8 mouse cellular contexts compared by ENCODE assay signal in genomic region chr17:35870884-35871696, GRCm38 (mm10). TPM values are rescaled to one million over a fixed set of nuclear protein-coding genes. Genes with fewer than 3 reads are reported as not detected.
A peak's percentile ranks its signal among the peaks of the same experiment; 100 is the strongest.
DNase-seq lines count a peak whose midpoint lies in the region; ATAC-seq lines count a peak whose summit lies in the region.

No protein-coding gene starts in this region.

- H3K9me3 ChIP-seq in forebrain, embryonic 12.5 days, result peaks cover 5% of the 10 kb centered on the region; the same call in 1 of the 2 replicates
- H3K9me3 ChIP-seq in midbrain, embryonic 14.5 days (ENCODE audit: control insufficient read depth, low read length), result no peaks in the 10 kb centered on the region

- H3K4me2 ChIP-seq in forebrain, embryonic 12.5 days, result peak overlapping the region; percentile 77
- H3K4me2 ChIP-seq in midbrain, embryonic 14.5 days (ENCODE audit: low read length), result peak overlapping the region; percentile 91

- H3K4me3 ChIP-seq in forebrain, embryonic 12.5 days (replicated peaks), result peak overlapping the region; percentile 73
- peak overlapping the region; percentile 79 for H3K4me3 ChIP-seq in midbrain, embryonic 14.5 days (replicated peaks; ENCODE audit: low read depth, low read length)

- peaks cover 51% of the 10 kb centered on the region for H3K36me3 ChIP-seq in forebrain, embryonic 12.5 days (replicated peaks)
- peaks cover 33% of the 10 kb centered on the region for H3K36me3 ChIP-seq in midbrain, embryonic 14.5 days (ENCODE audit: control insufficient read depth, insufficient read depth, low read length)

- peaks cover 62% of the 10 kb centered on the region for H3K4me1 ChIP-seq in forebrain, embryonic 12.5 days
- peaks cover 44% of the 10 kb centered on the region for H3K4me1 ChIP-seq in midbrain, embryonic 14.5 days (ENCODE audit: control insufficient read depth, insufficient read depth, low read length)

- 88% methylated on average over 8 of the region's 8 CpGs for WGBS in forebrain, embryonic 12.5 days
- 94% methylated on average over 8 of the region's 8 CpGs for WGBS in midbrain, embryonic 14.5 days

- H3K27me3 ChIP-seq in forebrain, embryonic 12.5 days, result no peaks in the 10 kb centered on the region
- no peaks in the 10 kb centered on the region for H3K27me3 ChIP-seq in midbrain, embryonic 14.5 days (ENCODE audit: control insufficient read depth, insufficient read depth, low read length)

- DNase-seq in cerebellum, postnatal 10 days, result peak; percentile 55 to 72
- DNase-seq in cerebellum, adult 11 months, result no peak
- peak; percentile 60 to 79 for DNase-seq in CD8-positive naive resting alpha-beta T cell, adult 2 months (ENCODE audit: low read depth in 2 of 2, low spot score in 2 of 2)
- DNase-seq in kidney, postnatal 4 days, result peak; percentile 62 to 70
- DNase-seq in midbrain, embryonic 14.5 days, result no peak
- no peak for DNase-seq in ovary, postnatal 36 days (ENCODE audit: low spot score)
- no peak for DNase-seq in cerebellum, postnatal 36 days

- no peak for ATAC-seq in forebrain, embryonic 12.5 days (ENCODE audit: low FRiP score)
- ATAC-seq in midbrain, embryonic 14.5 days (ENCODE audit: low FRiP score, low TSS enrichment), result no peak

- H3K9ac ChIP-seq in forebrain, embryonic 12.5 days, result no peak overlapping the region
- H3K9ac ChIP-seq in midbrain, embryonic 14.5 days (replicated peaks; ENCODE audit: low read length), result peak overlapping the region; percentile 93

- 0 out of 2 replicates have a peak overlapping the region, but pooled peaks have one; percentile 5 for H3K27ac ChIP-seq in forebrain, embryonic 12.5 days
- no peak overlapping the region for H3K27ac ChIP-seq in midbrain, embryonic 14.5 days (replicated peaks; ENCODE audit: low read depth, low read length)

RNA-seq across cellular contexts. Expression of gene Ppp1r18, which starts 5.7 kb away (rescaled TPM):
- polyA plus RNA-seq in forebrain, embryonic 12.5 days (2016; fragmentation: Nextera tagmentation; extraction: Ambion mirVana), result 23.7 and 24.3 TPM in 2 replicates
- polyA plus RNA-seq in midbrain, embryonic 14.5 days (2014; fragmentation: Nextera tagmentation; extraction: Ambion mirVana), result 17.4 and 21.0 TPM in 2 replicates

RNA-seq across cellular contexts. Expression of gene Dhx16, which starts 8.5 kb away (rescaled TPM):
- 48.0 and 54.8 TPM in 2 replicates for polyA plus RNA-seq in forebrain, embryonic 12.5 days (2016; fragmentation: Nextera tagmentation; extraction: Ambion mirVana)
- 27.4 and 30.7 TPM in 2 replicates for polyA plus RNA-seq in midbrain, embryonic 14.5 days (2014; fragmentation: Nextera tagmentation; extraction: Ambion mirVana)

RNA-seq across cellular contexts. Expression of gene Nrm, which starts 10.0 kb away (rescaled TPM):
- polyA plus RNA-seq in forebrain, embryonic 12.5 days (2016; fragmentation: Nextera tagmentation; extraction: Ambion mirVana), result 56.2 and 60.5 TPM in 2 replicates
- polyA plus RNA-seq in midbrain, embryonic 14.5 days (2014; fragmentation: Nextera tagmentation; extraction: Ambion mirVana), result 14.5 and 20.2 TPM in 2 replicates

RNA-seq across cellular contexts. Expression of gene 2310061I04Rik, which starts 26.1 kb away (rescaled TPM):
- polyA plus RNA-seq in forebrain, embryonic 12.5 days (2016; fragmentation: Nextera tagmentation; extraction: Ambion mirVana), result 26.7 and 29.4 TPM in 2 replicates
- 50.7 and 70.0 TPM in 2 replicates for polyA plus RNA-seq in midbrain, embryonic 14.5 days (2014; fragmentation: Nextera tagmentation; extraction: Ambion mirVana)

RNA-seq across cellular contexts. Expression of gene Mdc1, which starts 29.8 kb away (rescaled TPM):
- polyA plus RNA-seq in forebrain, embryonic 12.5 days (2016; fragmentation: Nextera tagmentation; extraction: Ambion mirVana), result 22.3 and 26.1 TPM in 2 replicates
- 7.3 and 8.2 TPM in 2 replicates for polyA plus RNA-seq in midbrain, embryonic 14.5 days (2014; fragmentation: Nextera tagmentation; extraction: Ambion mirVana)

Comparison
In these comparisons a context has a peak if more than half of its experiments do, and no peak if none do; other contexts are left out.
1. DNase-seq: peak in cerebellum, postnatal 10 days (2 of 2), CD8-positive naive resting alpha-beta T cell, adult 2 months (2 of 2) and kidney, postnatal 4 days (2 of 2); none in cerebellum, adult 11 months (single experiment), midbrain, embryonic 14.5 days (single experiment), ovary, postnatal 36 days (single experiment) and cerebellum, postnatal 36 days (0 of 2).